Mouse (Mus musculus) heart, adult 2 months (tissue): Measurements from ENCODE around the gene Polr2j.

Experiments used
- CTCF ChIP-seq: fragments of 200-600 bp; IDR thresholded peaks from 2 replicates; pipeline ENCODE4 v1.8.1; 2022; ENCODE audit warnings: antibody characterized with exemption, mild to moderate bottlenecking, moderate library complexity
- EP300 ChIP-seq: fragments of 200-500 bp; IDR thresholded peaks from 2 replicates; pipeline ENCODE4 v1.6.1; 2011; ENCODE audit warnings: low read depth, low read length, control low read depth; ENCODE audit not compliant: insufficient read depth

- TF ChIP-seq CTCF, result no peak
- TF ChIP-seq EP300, result no peak
Measured at GRCm38 (mm10) chr5:136171363-136172341, 55.2 kb downstream of the Polr2j start.
